Mouse (Mus musculus) liver, postnatal 0 days (tissue): ENCODE data around the gene Wbp11. TPM values are rescaled to one million over a fixed set of nuclear protein-coding genes. Genes with fewer than 3 reads are reported as not detected.

ENCODE experiments used
- ATAC-seq: fragments of 200-750 bp; cut with Nextera tagmentation; 2 replicates; pipeline ENCODE4 v1.8.0; 2017; ENCODE audit warnings: mild to moderate bottlenecking, moderate library complexity
- DNase-seq: peaks from one replicate; pipeline ENCODE4 v3.0.0-alpha.2; 2016
- H3K27ac ChIP-seq: fragments of 300-500 bp; sonication (generic); 2 replicates; pipeline ENCODE4 v1.5.1; 2014; ENCODE audit warnings: antibody characterized with exemption, moderate library complexity, mild to moderate bottlenecking, low read depth
- H3K27me3 ChIP-seq: fragments of 300-500 bp; sonication (generic); 2 replicates; pipeline ENCODE4 v1.6.1; 2014; ENCODE audit warnings: low read length, control low read depth, mixed read lengths; ENCODE audit not compliant: insufficient read depth
- H3K36me3 ChIP-seq: fragments of 300-500 bp; sonication (generic); replicated peaks from 2 replicates; pipeline ENCODE4 v1.6.1; 2014; ENCODE audit warnings: mild to moderate bottlenecking, control low read depth, low read length, moderate library complexity, mixed read lengths; ENCODE audit not compliant: insufficient read depth
- H3K4me1 ChIP-seq: fragments of 300-500 bp; sonication (generic); 2 replicates; pipeline ENCODE4 v1.6.1; 2014; ENCODE audit warnings: antibody characterized with exemption, mild to moderate bottlenecking, control low read depth; ENCODE audit not compliant: insufficient read depth
- H3K4me2 ChIP-seq: fragments of 300-500 bp; sonication (generic); 2 replicates; pipeline ENCODE4 v1.6.1; 2014; ENCODE audit warnings: low read depth, mild to moderate bottlenecking, low read length, moderate library complexity, mixed read lengths
- H3K4me3 ChIP-seq: fragments of 300-500 bp; sonication (generic); 2 replicates; pipeline ENCODE4 v1.5.1; 2014; ENCODE audit warnings: low read depth, low read length
- H3K9ac ChIP-seq: fragments of 300-500 bp; sonication (generic); replicated peaks from 2 replicates; pipeline ENCODE4 v1.6.1; 2014; ENCODE audit warnings: mild to moderate bottlenecking, moderate library complexity
- H3K9me3 ChIP-seq: fragments of 300-500 bp; sonication (generic); 2 replicates; pipeline ENCODE4 v1.6.1; 2016; ENCODE audit warnings: mild to moderate bottlenecking, control low read depth, low read length, mixed read lengths
- CTCF ChIP-seq: sonication (generic); IDR thresholded peaks from 2 replicates; pipeline ENCODE4 v1.5.1; 2016; ENCODE audit warnings: antibody characterized with exemption, low read depth
- EP300 ChIP-seq: IDR thresholded peaks from 2 replicates; pipeline ENCODE4 v1.6.1; 2016; ENCODE audit warnings: antibody characterized with exemption, low read depth, mild to moderate bottlenecking
- WGBS: fragments of 180-500 bp; shearing (Covaris S2); extraction: QIAGEN DNeasy Blood & Tissue Kit; methylation state at CpG from one replicate; pipeline ENCODE4 v1.1.7; 2014; ENCODE audit not compliant: insufficient replicate concordance; 5-methylcytosine and 5-hydroxymethylcytosine counted together
- polyA plus RNA-seq: library from polyadenylated mRNA; unstranded; fragments of >200 nt; fragmentation: Nextera tagmentation; extraction: Ambion mirVana; gene quantifications from 2 replicates; pipeline ENCODE4 v1.2.1, GENCODE M21; 2015

The Wbp11 gene
- 32.8 and 33.8 TPM in 2 replicates for polyA plus RNA-seq

DNA sequence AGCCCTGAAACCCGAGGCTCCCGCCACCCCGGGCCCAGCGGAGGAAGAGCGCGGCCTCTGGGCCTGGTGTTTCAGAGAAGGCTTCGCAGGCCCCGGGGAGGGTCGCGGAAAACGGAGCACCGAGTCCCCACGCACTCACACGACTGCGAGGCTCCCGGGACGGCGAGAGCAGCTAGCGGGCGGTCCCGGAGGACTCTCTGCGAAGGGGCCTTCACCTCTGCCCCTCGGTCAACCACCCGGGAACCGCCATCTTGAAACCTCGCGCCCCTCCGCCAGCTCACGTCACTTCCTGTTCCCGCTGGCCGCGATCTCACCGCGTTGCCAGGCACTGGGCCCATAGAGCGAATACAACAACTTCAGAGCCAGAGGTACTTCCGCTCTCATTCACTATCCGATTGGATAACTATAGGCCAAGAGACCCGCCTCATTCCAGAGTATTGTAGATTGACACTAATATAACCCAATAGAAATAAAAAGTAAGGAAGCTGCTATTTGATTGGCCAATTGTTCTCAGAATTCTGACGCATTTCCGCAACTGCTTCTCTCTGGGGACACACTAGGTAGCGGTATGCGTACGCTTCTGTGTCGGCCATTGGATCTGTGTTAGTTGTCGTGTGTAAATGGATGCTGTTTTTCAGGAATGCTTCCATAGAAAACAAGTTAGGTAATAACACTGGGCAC lies at the start of gene Wbp11:
Wbp11 (minus strand) TSS at position 353 of the 681 bp plus-strand sequence.
- peaks cover 21% of the 10 kb centered on the region for H3K36me3 ChIP-seq
- peak; percentile 100 for ATAC-seq
- no peaks in the 10 kb centered on the region for H3K27me3 ChIP-seq
- peaks cover 16% of the 10 kb centered on the region for H3K4me1 ChIP-seq
- peak within 1 kb of the TSS; percentile 98 for H3K9ac ChIP-seq
- DNase-seq = peak; percentile 95
- TF ChIP-seq EP300 (peak; percentile 56; the same call in 1 of the 2 replicates), CTCF (peak; percentile 67)
- H3K4me2 ChIP-seq = peak within 1 kb of the TSS; percentile 89
- peak within 1 kb of the TSS; percentile 90 for H3K27ac ChIP-seq
- no peaks in the 10 kb centered on the region for H3K9me3 ChIP-seq
- under 1% methylated on average over 45 of the region's 45 CpGs for WGBS
- peak within 1 kb of the TSS; percentile 93 for H3K4me3 ChIP-seq

DNA sequence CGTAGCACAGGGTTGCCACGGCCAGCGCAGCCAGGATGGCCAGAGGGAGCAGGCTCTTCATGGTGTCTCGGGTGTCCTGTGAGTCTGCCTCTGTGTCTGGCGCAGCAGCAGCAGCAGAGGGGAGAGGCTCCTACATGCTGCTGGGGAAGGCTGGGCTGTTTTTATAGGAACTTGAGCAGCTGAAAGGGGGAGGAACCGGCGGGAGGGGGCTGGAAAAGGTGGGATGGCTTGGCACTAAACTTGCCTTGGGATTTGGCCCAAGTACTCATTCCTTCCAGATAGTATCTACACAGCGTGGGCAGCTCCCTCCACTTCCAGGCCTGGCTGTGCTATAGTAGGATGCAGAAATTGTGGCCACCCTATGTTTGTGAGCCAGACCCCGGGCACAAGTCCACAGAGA lies 47.6 kb upstream of the Wbp11 start, which contains the start of gene Mgp:
Mgp (minus strand) TSS at position 154 of the 400 bp plus-strand sequence.
- TF ChIP-seq EP300 = no peak
- TF ChIP-seq CTCF = no peak
- H3K4me3 ChIP-seq = no peak within 1 kb of the TSS
- ATAC-seq (no peak), DNase-seq (no peak)
- H3K4me2 ChIP-seq = no peak within 1 kb of the TSS
- H3K27ac ChIP-seq = no peak within 1 kb of the TSS
- WGBS = 52% methylated on average over 9 of the region's 9 CpGs
- H3K36me3 ChIP-seq = no peaks in the 10 kb centered on the region
- H3K9me3 ChIP-seq = no peaks in the 10 kb centered on the region
- no peak within 1 kb of the TSS for H3K9ac ChIP-seq
- H3K4me1 ChIP-seq = no peaks in the 10 kb centered on the region
- H3K27me3 ChIP-seq = no peaks in the 10 kb centered on the region

DNA sequence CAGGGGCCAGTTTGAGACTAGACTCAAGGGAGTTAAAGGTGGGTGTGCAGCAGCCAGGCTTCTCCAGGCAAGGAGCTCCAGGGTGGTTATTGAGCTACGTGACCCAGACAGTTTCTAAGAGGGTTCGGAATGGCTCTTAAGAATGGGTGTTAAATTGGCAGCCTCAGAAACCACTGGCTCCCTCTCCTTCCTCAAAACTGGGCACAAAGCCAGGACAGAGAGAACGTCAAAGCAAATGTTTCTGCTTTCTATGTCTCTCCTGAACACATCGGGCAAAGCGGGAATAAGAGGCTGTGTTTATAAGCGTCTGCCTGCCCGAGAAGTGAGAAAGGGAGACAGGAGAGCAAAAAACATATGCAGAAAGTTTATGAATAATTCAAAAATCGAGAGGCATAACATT lies 46.6 kb upstream of the Wbp11 start:
- Histone ChIP-seq H3K4me3 (no peak overlapping the region), H3K36me3 (no peaks in the 10 kb centered on the region), H3K27ac (no peak overlapping the region), H3K9ac (no peak overlapping the region), H3K4me2 (no peak overlapping the region), H3K4me1 (no peaks in the 10 kb centered on the region), H3K9me3 (no peaks in the 10 kb centered on the region), H3K27me3 (no peaks in the 10 kb centered on the region)
- 47% methylated on average over 8 of the region's 8 CpGs for WGBS
- ATAC-seq (no peak), DNase-seq (no peak)
- TF ChIP-seq CTCF = no peak
- TF ChIP-seq EP300 = no peak

DNA sequence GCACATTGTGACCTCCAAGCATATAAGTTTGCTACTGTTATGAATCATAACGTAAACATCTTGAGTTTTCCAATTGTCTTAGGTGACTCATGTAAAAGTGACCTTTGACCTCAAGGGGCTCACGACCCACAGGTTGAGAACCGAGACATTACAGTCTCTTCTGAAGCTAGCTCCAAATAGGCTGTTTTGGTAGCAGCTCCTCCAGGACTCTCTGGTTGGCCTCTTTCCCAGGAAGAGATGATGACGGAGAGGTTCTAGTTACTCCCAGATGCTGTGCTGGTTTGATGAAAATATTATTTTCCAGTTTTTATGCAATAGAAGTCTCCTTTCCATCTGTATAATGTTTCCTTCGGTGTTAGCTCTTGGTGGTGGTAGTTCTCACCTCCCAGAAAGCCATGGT lies 40.9 kb upstream of the Wbp11 start:
- Histone ChIP-seq H3K4me1 (no peaks in the 10 kb centered on the region), H3K4me3 (no peak overlapping the region), H3K36me3 (no peaks in the 10 kb centered on the region), H3K27me3 (no peaks in the 10 kb centered on the region), H3K9ac (no peak overlapping the region), H3K9me3 (no peaks in the 10 kb centered on the region), H3K4me2 (no peak overlapping the region), H3K27ac (no peak overlapping the region)
- no peak for TF ChIP-seq EP300
- no peak for TF ChIP-seq CTCF
- ATAC-seq (no peak), DNase-seq (no peak)
- WGBS = 78% methylated on average over 5 of the region's 5 CpGs

DNA sequence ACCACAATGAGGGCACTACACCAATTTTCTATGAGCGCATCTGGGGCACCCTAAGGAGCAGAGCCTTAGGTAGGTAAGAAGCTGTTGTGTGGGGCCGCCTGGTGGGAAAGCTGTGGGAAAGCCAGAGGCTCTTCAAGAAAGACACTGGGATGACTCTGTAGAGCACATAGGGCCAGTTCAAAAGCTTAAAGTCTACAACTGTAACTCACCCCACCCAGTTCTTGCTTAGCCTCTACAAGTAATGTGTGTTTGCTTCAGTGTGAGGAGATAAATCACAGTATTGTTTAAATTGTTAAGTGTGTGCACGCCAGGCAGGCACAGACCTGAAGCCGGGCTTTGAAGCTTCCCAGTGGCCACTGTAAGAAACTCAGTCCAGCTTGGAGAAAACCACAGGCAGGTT lies 38.1 kb upstream of the Wbp11 start:
- ATAC-seq = no peak
- Histone ChIP-seq H3K4me2 (no peak overlapping the region), H3K9me3 (no peaks in the 10 kb centered on the region), H3K27me3 (no peaks in the 10 kb centered on the region), H3K9ac (no peak overlapping the region), H3K4me3 (no peak overlapping the region), H3K4me1 (no peaks in the 10 kb centered on the region), H3K27ac (no peak overlapping the region), H3K36me3 (no peaks in the 10 kb centered on the region)
- 77% methylated on average over 4 of the region's 4 CpGs for WGBS
- no peak for DNase-seq
- no peak for TF ChIP-seq EP300
- TF ChIP-seq CTCF = no peak

DNA sequence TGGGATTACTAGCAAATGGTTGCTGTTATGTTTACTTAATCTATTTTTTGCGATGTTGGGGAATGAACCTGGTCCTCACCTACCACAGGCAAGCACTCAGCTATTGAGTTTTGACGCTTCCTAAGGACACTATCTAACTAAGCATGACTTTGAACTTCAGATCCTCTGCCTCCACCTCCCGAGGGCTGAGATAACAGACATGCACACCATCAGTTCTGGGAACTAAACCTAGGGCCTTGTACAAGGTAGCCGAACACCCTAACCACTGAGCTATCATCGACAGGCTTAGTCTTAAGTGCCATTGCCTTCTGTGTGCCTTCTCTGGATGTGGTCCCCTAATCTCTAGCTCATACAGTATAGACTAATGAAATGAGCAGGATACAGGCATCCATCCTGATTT lies 37.3 kb upstream of the Wbp11 start:
- no peak for ATAC-seq
- WGBS = 74% methylated on average over 5 of the region's 5 CpGs
- no peaks in the 10 kb centered on the region for H3K4me1 ChIP-seq

DNA sequence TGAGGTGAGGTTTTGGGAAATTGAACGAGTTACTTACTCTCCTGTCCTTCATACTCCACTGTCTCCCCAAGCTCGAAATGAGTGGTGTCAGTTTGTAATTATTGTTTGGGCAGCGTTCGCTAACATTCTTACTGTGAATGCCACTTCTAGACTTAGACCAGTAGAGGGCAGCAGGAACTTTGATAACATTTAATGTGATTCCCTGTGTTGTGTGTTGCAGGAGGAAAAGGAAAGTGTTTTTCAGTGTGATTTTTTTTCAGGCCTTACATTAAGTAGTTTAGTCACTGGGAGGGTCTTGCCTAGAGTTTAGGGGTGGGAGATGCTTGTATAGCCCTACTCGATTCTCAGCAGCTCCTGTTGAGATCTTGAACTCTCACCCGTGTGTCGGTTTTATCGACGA lies 33.0 kb upstream of the Wbp11 start:
- peaks cover 16% of the 10 kb centered on the region for H3K4me1 ChIP-seq
- DNase-seq = no peak

More for the DNA sequence above, 37.3 kb upstream of the Wbp11 start:
- H3K9me3 ChIP-seq = no peaks in the 10 kb centered on the region
- H3K36me3 ChIP-seq = no peaks in the 10 kb centered on the region
- no peak overlapping the region for H3K27ac ChIP-seq
- H3K4me2 ChIP-seq = no peak overlapping the region
- TF ChIP-seq EP300 = no peak
- TF ChIP-seq CTCF = no peak
- no peak overlapping the region for H3K4me3 ChIP-seq
- H3K27me3 ChIP-seq = no peaks in the 10 kb centered on the region
- no peak overlapping the region for H3K9ac ChIP-seq
- DNase-seq = peak; percentile 7

More for the DNA sequence above, 33.0 kb upstream of the Wbp11 start:
- 47% methylated on average over 9 of the region's 9 CpGs for WGBS
- no peak overlapping the region for H3K4me3 ChIP-seq
- 0 out of 2 replicates have a peak overlapping the region, but pooled peaks have one; percentile 9 for H3K9ac ChIP-seq
- ATAC-seq = no peak
- H3K36me3 ChIP-seq = no peaks in the 10 kb centered on the region
- H3K27ac ChIP-seq = no peak overlapping the region
- TF ChIP-seq CTCF (peak; percentile 93), EP300 (0 out of 2 replicates have a peak, but pooled peaks have one; percentile 9)
- H3K9me3 ChIP-seq = no peaks in the 10 kb centered on the region
- no peak overlapping the region for H3K4me2 ChIP-seq
- H3K27me3 ChIP-seq = no peaks in the 10 kb centered on the region
